Comparison of ENCODE assay signal across 12 mouse cellular contexts in the genomic region with DNA sequence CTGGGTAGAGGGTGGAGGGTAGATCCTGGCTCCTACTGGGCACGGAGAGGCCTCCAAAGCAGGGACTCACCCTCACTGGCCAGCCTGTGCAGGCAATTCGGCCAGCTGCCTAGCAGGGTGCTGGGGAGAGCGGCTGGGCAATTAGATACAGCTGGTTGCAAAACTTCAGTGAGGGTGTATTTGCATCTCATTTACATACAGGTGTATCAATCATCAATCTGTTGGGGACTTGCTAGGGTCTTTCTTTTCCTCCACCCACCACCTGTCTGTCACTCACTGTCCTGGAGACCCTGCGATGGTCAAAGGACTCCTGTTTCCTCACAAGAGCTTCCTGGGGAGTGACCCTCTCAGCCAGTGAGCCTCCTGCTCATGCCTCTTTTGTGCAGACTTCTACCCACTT.
A peak's percentile ranks its signal among the peaks of the same experiment; 100 is the strongest.
DNase-seq lines count a peak whose midpoint lies in the region; ATAC-seq and TF ChIP-seq lines count a peak whose summit lies in the region.
"Had no signal": no experiment of that assay in that cellular context is flagged by ENCODE, and none has a peak within 500 bp of the region (broad histone marks: within the 10 kb centered on the region; RNA-seq: fewer than 3 reads in every experiment).

No protein-coding gene starts in this region.

- WGBS in liver, embryonic 11.5 days: 66% methylated on average over 4 of the region's 4 CpGs
- WGBS in forebrain, embryonic 12.5 days: 31% methylated on average over 4 of the region's 4 CpGs
- 73% methylated on average over 4 of the region's 4 CpGs for WGBS in liver, embryonic 14.5 days (ENCODE audit: insufficient replicate concordance)
- 91% methylated on average over 4 of the region's 4 CpGs for WGBS in heart, adult 2 months

- peak overlapping the region; percentile 41 for H3K27ac ChIP-seq in liver, embryonic 11.5 days (ENCODE audit: low read depth, low read length)
- H3K27ac ChIP-seq in forebrain, embryonic 12.5 days: peak overlapping the region; percentile 82
- peak overlapping the region; percentile 97 for H3K27ac ChIP-seq in liver, embryonic 14.5 days
- no peak overlapping the region for H3K27ac ChIP-seq in heart, adult 2 months
- H3K27ac ChIP-seq: left cerebral cortex, adult 2 months; limb, embryonic 13.5 days had no signal

- no peaks in the 10 kb centered on the region for H3K9me3 ChIP-seq in liver, embryonic 11.5 days (ENCODE audit: control insufficient read depth, low read length)
- no peaks in the 10 kb centered on the region for H3K9me3 ChIP-seq in forebrain, embryonic 12.5 days
- H3K9me3 ChIP-seq in liver, embryonic 14.5 days (ENCODE audit: control insufficient read depth, low read length): no peaks in the 10 kb centered on the region
- H3K9me3 ChIP-seq: limb, embryonic 13.5 days had no signal

- no peak overlapping the region for H3K4me2 ChIP-seq in liver, embryonic 11.5 days
- H3K4me2 ChIP-seq in forebrain, embryonic 12.5 days: no peak overlapping the region
- no peak overlapping the region for H3K4me2 ChIP-seq in liver, embryonic 14.5 days (ENCODE audit: low read depth)
- H3K4me2 ChIP-seq: limb, embryonic 13.5 days had no signal

- H3K4me3 ChIP-seq in liver, embryonic 11.5 days (ENCODE audit: low read depth, low read length): no peak overlapping the region
- H3K4me3 ChIP-seq in forebrain, embryonic 12.5 days (replicated peaks): no peak overlapping the region
- H3K4me3 ChIP-seq in liver, embryonic 14.5 days (ENCODE audit: insufficient read depth in 1 of 2, low read depth in 2 of 2, low read length in 2 of 2): no peak overlapping the region
- H3K4me3 ChIP-seq in heart, adult 2 months: no peak overlapping the region
- H3K4me3 ChIP-seq: left cerebral cortex, adult 2 months; limb, embryonic 13.5 days had no signal

- TF ChIP-seq EP300 in liver, embryonic 14.5 days (IDR thresholded peaks at IDR 0.05; ENCODE audit: low read depth): no peak
- no peak for TF ChIP-seq EP300 in heart, adult 2 months (IDR thresholded peaks at IDR 0.05; ENCODE audit: insufficient read depth, low read depth, low read length)

- H3K4me1 ChIP-seq in liver, embryonic 11.5 days (replicated peaks; ENCODE audit: control insufficient read depth, insufficient read depth, low read length): peaks cover 78% of the 10 kb centered on the region
- H3K4me1 ChIP-seq in forebrain, embryonic 12.5 days: peaks cover 81% of the 10 kb centered on the region
- H3K4me1 ChIP-seq in liver, embryonic 14.5 days (replicated peaks; ENCODE audit: control insufficient read depth in 2 of 2, insufficient read depth in 2 of 2, low read length in 1 of 2): peaks cover 70 to 73% of the 10 kb centered on the region in 2 experiments
- peaks cover 11% of the 10 kb centered on the region for H3K4me1 ChIP-seq in heart, adult 2 months (ENCODE audit: control insufficient read depth, insufficient read depth, low read length)

- no peaks in the 10 kb centered on the region for H3K79me2 ChIP-seq in heart, adult 2 months (replicated peaks; ENCODE audit: control insufficient read depth, insufficient read depth, low read length)

- H3K27me3 ChIP-seq in liver, embryonic 11.5 days (replicated peaks; ENCODE audit: control insufficient read depth, insufficient read depth, low read length): no peaks in the 10 kb centered on the region
- H3K27me3 ChIP-seq in forebrain, embryonic 12.5 days: peaks cover 15% of the 10 kb centered on the region; the same call in 1 of the 2 replicates
- H3K27me3 ChIP-seq in liver, embryonic 14.5 days (ENCODE audit: control insufficient read depth, insufficient read depth, low read length): no peaks in the 10 kb centered on the region
- H3K27me3 ChIP-seq in heart, adult 2 months (ENCODE audit: control insufficient read depth, insufficient read depth, low read length): no peaks in the 10 kb centered on the region

- no peak for TF ChIP-seq CTCF in brain, embryonic 14.5 days (IDR thresholded peaks at IDR 0.05; ENCODE audit: borderline replicate concordance, extremely low read depth, insufficient read depth, insufficient read length)
- no peak for TF ChIP-seq CTCF in liver, embryonic 14.5 days (IDR thresholded peaks at IDR 0.05; ENCODE audit: low read depth)
- TF ChIP-seq CTCF in heart, adult 2 months (IDR thresholded peaks at IDR 0.05): no peak

- peak overlapping the region; percentile 17; the same call in 1 of the 2 replicates for H3K9ac ChIP-seq in liver, embryonic 11.5 days (ENCODE audit: low read depth, low read length)
- H3K9ac ChIP-seq in forebrain, embryonic 12.5 days: no peak overlapping the region
- H3K9ac ChIP-seq in liver, embryonic 14.5 days (replicated peaks): no peak overlapping the region
- no peak overlapping the region for H3K9ac ChIP-seq in heart, adult 2 months (ENCODE audit: low read depth, low read length)
- H3K9ac ChIP-seq: limb, embryonic 13.5 days had no signal

- no peak for TF ChIP-seq POLR2A in brain, embryonic 14.5 days (IDR thresholded peaks at IDR 0.05; ENCODE audit: borderline replicate concordance, extremely low read depth, insufficient read depth, insufficient read length, poor library complexity, severe bottlenecking)
- TF ChIP-seq POLR2A in heart, adult 2 months (IDR thresholded peaks at IDR 0.05; ENCODE audit: insufficient read depth, low read depth, low read length): no peak

- no peak for DNase-seq in liver, embryonic 11.5 days (ENCODE audit: low spot score)
- DNase-seq in liver: no peak
- peak; percentile 73 for DNase-seq in brain, embryonic 14.5 days (ENCODE audit: low read depth)
- no peak for DNase-seq in liver, embryonic 14.5 days (ENCODE audit: low read depth in 3 of 3, low spot score in 3 of 3)
- no peak for DNase-seq in thymus, postnatal 14 days
- DNase-seq in heart, adult 2 months: no peak
- DNase-seq: cerebellum, adult 8-10 months; kidney, adult 18-20 months had no signal

- no peaks in the 10 kb centered on the region for H3K36me3 ChIP-seq in liver, embryonic 11.5 days (ENCODE audit: control insufficient read depth, insufficient read depth, low read length)
- no peaks in the 10 kb centered on the region for H3K36me3 ChIP-seq in forebrain, embryonic 12.5 days (replicated peaks)
- no peaks in the 10 kb centered on the region for H3K36me3 ChIP-seq in liver, embryonic 14.5 days (replicated peaks; ENCODE audit: control insufficient read depth, insufficient read depth, low read depth)
- H3K36me3 ChIP-seq in heart, adult 2 months (ENCODE audit: control insufficient read depth, insufficient read depth, low read length): no peaks in the 10 kb centered on the region
- H3K36me3 ChIP-seq: limb, embryonic 13.5 days had no signal

- intact Hi-C loops in heart, adult 2 months (cut with DNase I): no loop called here

- ATAC-seq in liver, embryonic 11.5 days (replicated peaks; ENCODE audit: low FRiP score): no peak
- peak; percentile 15; the same call in 1 of the 2 replicates for ATAC-seq in forebrain, embryonic 12.5 days (ENCODE audit: low FRiP score)
- ATAC-seq in liver, embryonic 14.5 days (ENCODE audit: insufficient read depth): no peak
- no peak for ATAC-seq in granulocyte monocyte progenitor cell, adult 5-6 weeks (replicated peaks; ENCODE audit: poor library complexity, severe bottlenecking)
